Mouse (Mus musculus) kidney, adult 2 months (tissue): ENCODE measurements around the gene Unc45a.

Experiments
- CTCF ChIP-seq: fragments of 200-500 bp; conservative IDR thresholded peaks from 2 replicates; pipeline ENCODE4 v1.5.1; 2011; ENCODE audit warnings: low read depth, mild to moderate bottlenecking, control low read depth, low read length, moderate library complexity, mixed read lengths; ENCODE audit not compliant: insufficient read depth, insufficient read length
- POLR2A ChIP-seq: fragments of 200-500 bp; IDR thresholded peaks from one replicate; pipeline ENCODE4 v1.6.1; 2011; ENCODE audit warnings: low read depth, low read length, control low read depth

GRCm38 (mm10) chr7:80346173-80346572 is 5.4 kb upstream of the Unc45a start:
- TF ChIP-seq POLR2A (no peak), CTCF (no peak)
